27 mouse cellular contexts compared by ENCODE assay signal in genomic region chr2:74246631-74247030, GRCm38 (mm10).
"Had no signal": no experiment of that assay in that cellular context is flagged by ENCODE, and none has a peak within 500 bp of the region (broad histone marks: within the 10 kb centered on the region; RNA-seq: fewer than 3 reads in every experiment).

No protein-coding gene starts in this region.

- H3K36me3 ChIP-seq: embryonic facial prominence, embryonic 10.5 days; embryonic facial prominence, embryonic 12.5 days; embryonic facial prominence, embryonic 13.5 days; embryonic facial prominence, embryonic 15.5 days; forebrain, embryonic 10.5 days; forebrain, embryonic 12.5 days; forebrain, embryonic 15.5 days had no signal

- ATAC-seq: forebrain, embryonic 13.5 days; forebrain, embryonic 14.5 days; forebrain, embryonic 15.5 days; forebrain, embryonic 16.5 days; forebrain, postnatal 0 days had no signal

- H3K4me3 ChIP-seq: embryonic facial prominence, embryonic 10.5 days; embryonic facial prominence, embryonic 12.5 days; embryonic facial prominence, embryonic 13.5 days; embryonic facial prominence, embryonic 15.5 days; erythroblast, embryonic 14.5 days; forebrain, embryonic 10.5 days; forebrain, embryonic 12.5 days; forebrain, embryonic 13.5 days; forebrain, embryonic 15.5 days; gastrocnemius, adult 2 months; heart, adult 2 months had no signal

- H3K9me3 ChIP-seq: embryonic facial prominence, embryonic 10.5 days; embryonic facial prominence, embryonic 12.5 days; embryonic facial prominence, embryonic 13.5 days; embryonic facial prominence, embryonic 15.5 days; forebrain, embryonic 10.5 days; forebrain, embryonic 12.5 days; forebrain, embryonic 13.5 days; forebrain, embryonic 15.5 days had no signal

- H3K4me2 ChIP-seq: embryonic facial prominence, embryonic 12.5 days; embryonic facial prominence, embryonic 13.5 days; embryonic facial prominence, embryonic 15.5 days; forebrain, embryonic 12.5 days; forebrain, embryonic 13.5 days; forebrain, embryonic 15.5 days had no signal

- H3K27me3 ChIP-seq: embryonic facial prominence, embryonic 12.5 days; embryonic facial prominence, embryonic 13.5 days; embryonic facial prominence, embryonic 15.5 days; forebrain, embryonic 13.5 days; forebrain, embryonic 15.5 days had no signal

- H3K27ac ChIP-seq: embryonic facial prominence, embryonic 10.5 days; embryonic facial prominence, embryonic 12.5 days; embryonic facial prominence, embryonic 13.5 days; embryonic facial prominence, embryonic 15.5 days; forebrain, embryonic 10.5 days; forebrain, embryonic 12.5 days; forebrain, embryonic 13.5 days; forebrain, embryonic 15.5 days; gastrocnemius, adult 2 months; heart, adult 2 months had no signal

- DNase-seq: cerebellum, adult 9-10 months; cerebellum, adult 9-11 months; cerebellum, postnatal 10 days; cerebellum, postnatal 14 days; cerebellum, postnatal 25 days; cerebellum, postnatal 36 days; embryo, embryonic 11 days; forebrain, postnatal 0 days; gastrocnemius, adult 2 months; gastrocnemius, postnatal 10 days; gastrocnemius, postnatal 14 days; gastrocnemius, postnatal 25 days; gastrocnemius, postnatal 36 days; heart, adult 11 months; heart, adult 18-20 months; heart, adult 2 months had no signal

- H3K9ac ChIP-seq: embryonic facial prominence, embryonic 12.5 days; embryonic facial prominence, embryonic 13.5 days; embryonic facial prominence, embryonic 15.5 days; forebrain, embryonic 12.5 days; forebrain, embryonic 13.5 days; forebrain, embryonic 15.5 days; forebrain, postnatal 0 days had no signal
